Mouse (Mus musculus) adrenal gland, adult 2 months (tissue): Measurements from ENCODE around the gene Gpr88. TPM values are rescaled to one million over a fixed set of nuclear protein-coding genes. Genes with fewer than 3 reads are reported as not detected.

Source experiments
- DNase-seq: peaks from one replicate; pipeline ENCODE4 v3.0.0; 2021
- polyA plus RNA-seq: library from polyadenylated mRNA; depleted of rRNA; stranded (reverse); fragments of >200 nt; gene quantifications from 2 replicates; pipeline ENCODE4 v1.2.3, GENCODE M21; 2012; rRNA removed
- total RNA-seq, 2 experiments: library from RNA; stranded (reverse); gene quantifications; 2 replicates each; pipeline ENCODE4 v1.2.3; 2021

The Gpr88 gene
- total and polyA plus RNA-seq, 3 experiments, result 0.52 to 1.9 (median 0.83) TPM

GRCm38 (mm10) chr3:116200060-116200459 lies 53.2 kb downstream of the Gpr88 start:
- DNase-seq, result no peak

Other genes starting within 250 kb of the Gpr88 start
- 10 to 100 TPM; 26.8 to 34.5 TPM for gene Slc30a7, start 246.1 kb downstream of the Gpr88 start, total RNA-seq
- gene Slc30a7, start 246.1 kb downstream of the Gpr88 start, polyA plus RNA-seq, result 5.9 and 7.3 TPM in 2 replicates
- gene Extl2, start 246.0 kb downstream of the Gpr88 start, total RNA-seq, result 10 to 100 TPM; 16.3 to 22.7 TPM
- gene Extl2, start 246.0 kb downstream of the Gpr88 start, polyA plus RNA-seq, result 34.7 and 37.9 TPM in 2 replicates
- gene Vcam1, start 123.8 kb downstream of the Gpr88 start, total RNA-seq, result 10 to 100 TPM; 15.9 to 19.3 TPM
- 0.94 and 2.2 TPM in 2 replicates for gene Vcam1, start 123.8 kb downstream of the Gpr88 start, polyA plus RNA-seq
- 10 to 100 TPM; 11.0 to 14.9 TPM for gene Cdc14a, start 170.5 kb upstream of the Gpr88 start, total RNA-seq
- gene Cdc14a, start 170.5 kb upstream of the Gpr88 start, polyA plus RNA-seq, result 10.8 and 14.0 TPM in 2 replicates